Mouse (Mus musculus) forebrain, postnatal 0 days (tissue): Measurements from ENCODE around the gene Btbd9. TPM values are rescaled to one million over a fixed set of nuclear protein-coding genes. Genes with fewer than 3 reads are reported as not detected.

Experiments used
- ATAC-seq: fragments of 200-750 bp; cut with Nextera tagmentation; 2 replicates; pipeline ENCODE4 v1.8.0; 2017; ENCODE audit warnings: mild to moderate bottlenecking, moderate library complexity
- DNase-seq: peaks from one replicate; pipeline ENCODE4 v3.0.0-alpha.2; 2015
- H3K27ac ChIP-seq: fragments of 300-500 bp; sonication (generic); 2 replicates; pipeline ENCODE4 v1.5.1; 2014; ENCODE audit warnings: low read depth, mild to moderate bottlenecking, antibody characterized with exemption, low read length, moderate library complexity, mixed read lengths
- H3K27me3 ChIP-seq: fragments of 300-500 bp; sonication (generic); 2 replicates; pipeline ENCODE4 v1.6.1; 2014; ENCODE audit warnings: mild to moderate bottlenecking, low read length, mixed read lengths; ENCODE audit not compliant: insufficient read depth
- H3K36me3 ChIP-seq: fragments of 300-500 bp; sonication (generic); 2 replicates; pipeline ENCODE4 v1.6.1; 2014; ENCODE audit warnings: mild to moderate bottlenecking, moderate library complexity; ENCODE audit not compliant: insufficient read depth
- H3K4me1 ChIP-seq: fragments of 300-500 bp; sonication (generic); 2 replicates; pipeline ENCODE4 v1.6.1; 2014; ENCODE audit warnings: antibody characterized with exemption; ENCODE audit not compliant: insufficient read depth
- H3K4me2 ChIP-seq: fragments of 300-500 bp; sonication (generic); 2 replicates; pipeline ENCODE4 v1.6.1; 2014; ENCODE audit warnings: low read depth, mild to moderate bottlenecking, moderate library complexity
- H3K4me3 ChIP-seq: fragments of 300-500 bp; sonication (generic); 2 replicates; pipeline ENCODE4 v1.5.1; 2014; ENCODE audit warnings: low read depth, low read length, mixed read lengths
- H3K9ac ChIP-seq: fragments of 300-500 bp; sonication (generic); 2 replicates; pipeline ENCODE4 v1.6.1; 2014; ENCODE audit warnings: mild to moderate bottlenecking
- H3K9me3 ChIP-seq: fragments of 300-500 bp; sonication (generic); 2 replicates; pipeline ENCODE4 v1.6.1; 2016; ENCODE audit warnings: low read length
- CTCF ChIP-seq: sonication (generic); IDR thresholded peaks from 2 replicates; pipeline ENCODE4 v1.5.1; 2016; ENCODE audit warnings: antibody characterized with exemption, control low read depth, low read depth
- WGBS: fragments of 180-500 bp; shearing (Covaris S2); extraction: QIAGEN DNeasy Blood & Tissue Kit; methylation state at CpG from one replicate; pipeline ENCODE4 v1.1.7; 2014; 5-methylcytosine and 5-hydroxymethylcytosine counted together
- polyA plus RNA-seq: library from polyadenylated mRNA; unstranded; fragments of >200 nt; fragmentation: Nextera tagmentation; extraction: Ambion mirVana; gene quantifications from 2 replicates; pipeline ENCODE4 v1.2.1, GENCODE M21; 2015
- total RNA-seq: library from RNA; depleted of rRNA; stranded (reverse); fragments of >200 nt; gene quantifications from 2 replicates; pipeline ENCODE4 v1.2.3, GENCODE M21; 2014

The Btbd9 gene
- total and polyA plus RNA-seq, 2 experiments from 2014 or later = 63.6 to 149 TPM

GRCm38 (mm10) chr17:30383649-30384048 lies 192.6 kb downstream of the Btbd9 start:
- Histone ChIP-seq H3K4me3 (no peak overlapping the region), H3K36me3 (no peaks in the 10 kb centered on the region), H3K9ac (no peak overlapping the region), H3K4me2 (no peak overlapping the region), H3K27me3 (no peaks in the 10 kb centered on the region), H3K4me1 (peaks cover 7% of the 10 kb centered on the region), H3K9me3 (no peaks in the 10 kb centered on the region), H3K27ac (no peak overlapping the region)
- TF ChIP-seq CTCF = no peak
- DNase-seq (no peak), ATAC-seq (no peak)
- 87% methylated on average over 6 of the region's 6 CpGs for WGBS

DNA sequence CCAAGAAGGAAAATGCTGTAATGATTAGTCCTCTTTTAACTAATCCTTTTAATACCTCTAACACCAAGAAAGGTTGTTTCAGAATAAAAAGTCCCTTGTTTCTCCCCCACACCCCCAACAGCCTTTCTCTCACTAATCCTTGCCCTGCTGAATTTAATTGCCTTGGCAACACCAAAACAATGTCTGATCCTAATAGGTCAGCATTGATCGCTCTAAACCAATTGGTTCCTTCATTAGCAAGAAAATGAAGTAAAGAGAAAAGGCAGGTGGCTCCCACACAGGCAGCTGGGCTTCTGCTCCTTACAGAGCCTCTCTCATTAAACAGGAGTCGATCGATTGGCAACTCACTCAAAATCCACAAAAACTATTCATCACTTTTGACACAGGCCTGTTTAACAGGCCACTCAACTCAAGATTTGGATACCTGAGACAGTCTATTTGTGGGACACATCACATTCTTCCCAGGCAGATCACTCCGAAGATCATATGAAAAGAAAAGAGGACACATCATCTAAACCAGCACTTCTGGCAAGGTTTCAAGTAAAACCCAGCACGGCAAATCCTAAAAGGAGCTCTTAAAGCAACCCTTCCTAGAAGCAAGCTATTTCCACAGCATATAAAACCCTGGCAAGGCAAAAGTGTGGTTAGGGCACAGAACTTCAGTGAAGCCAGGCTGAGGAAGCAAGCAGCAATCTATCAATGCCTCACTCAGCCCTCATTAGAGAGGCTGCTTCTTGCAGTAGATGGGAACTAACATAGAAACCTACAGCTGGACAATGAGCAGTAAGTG lies 197.9 kb downstream of the Btbd9 start:
- ATAC-seq (no peak; the same call in 1 of the 2 replicates), DNase-seq (no peak)
- H3K4me3 ChIP-seq = no peak overlapping the region
- 9% methylated on average over 5 of the region's 5 CpGs for WGBS
- no peak overlapping the region for H3K27ac ChIP-seq
- H3K9ac ChIP-seq = no peak overlapping the region
- no peaks in the 10 kb centered on the region for H3K36me3 ChIP-seq
- no peaks in the 10 kb centered on the region for H3K27me3 ChIP-seq
- no peaks in the 10 kb centered on the region for H3K4me1 ChIP-seq
- no peak for TF ChIP-seq CTCF
- H3K9me3 ChIP-seq = no peaks in the 10 kb centered on the region
- H3K4me2 ChIP-seq = no peak overlapping the region

DNA sequence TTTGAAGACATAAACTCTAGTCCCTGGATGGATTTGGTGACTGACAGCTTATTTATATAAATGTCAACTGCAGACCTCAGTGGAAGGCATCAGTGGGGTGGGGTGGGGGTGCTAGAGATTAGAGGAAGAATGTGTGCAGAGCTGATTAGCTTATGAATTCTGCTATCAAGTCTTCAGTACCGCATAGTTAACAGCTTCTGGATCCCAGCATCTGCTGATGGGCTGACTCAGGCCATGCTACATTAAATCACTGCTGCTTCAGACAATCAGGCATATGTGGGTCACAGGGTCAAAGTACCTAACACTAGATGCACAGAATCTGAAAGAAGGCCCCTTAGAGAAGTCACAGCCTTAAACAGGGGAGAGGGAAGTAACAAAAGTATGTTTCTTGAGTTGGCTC lies 198.5 kb downstream of the Btbd9 start:
- Histone ChIP-seq H3K9me3 (no peaks in the 10 kb centered on the region), H3K4me1 (no peaks in the 10 kb centered on the region), H3K4me3 (no peak overlapping the region), H3K4me2 (no peak overlapping the region), H3K36me3 (no peaks in the 10 kb centered on the region), H3K27ac (no peak overlapping the region), H3K27me3 (no peaks in the 10 kb centered on the region), H3K9ac (no peak overlapping the region)
- no peak for DNase-seq
- ATAC-seq = no peak
- no peak for TF ChIP-seq CTCF
- WGBS = 7% methylated on average over 1 of the region's 1 CpGs

GRCm38 (mm10) chr17:30375107-30375506 lies 201.2 kb downstream of the Btbd9 start:
- Histone ChIP-seq H3K27ac (no peak overlapping the region), H3K27me3 (no peaks in the 10 kb centered on the region), H3K4me3 (no peak overlapping the region), H3K9me3 (no peaks in the 10 kb centered on the region), H3K4me2 (no peak overlapping the region), H3K4me1 (no peaks in the 10 kb centered on the region), H3K9ac (no peak overlapping the region), H3K36me3 (no peaks in the 10 kb centered on the region)
- WGBS = 89% methylated on average over 1 of the region's 1 CpGs
- TF ChIP-seq CTCF = no peak
- DNase-seq (no peak), ATAC-seq (no peak)

GRCm38 (mm10) chr17:30368559-30368958 lies 207.7 kb downstream of the Btbd9 start:
- no peaks in the 10 kb centered on the region for H3K9me3 ChIP-seq
- no peaks in the 10 kb centered on the region for H3K36me3 ChIP-seq
- DNase-seq = no peak
- H3K27me3 ChIP-seq = no peaks in the 10 kb centered on the region
- H3K4me2 ChIP-seq = no peak overlapping the region
- no peak for TF ChIP-seq CTCF
- 0 out of 2 replicates have a peak, but pooled peaks have one; percentile 23 for ATAC-seq
- H3K9ac ChIP-seq = no peak overlapping the region
- no peak overlapping the region for H3K27ac ChIP-seq
- 13% methylated on average over 2 of the region's 2 CpGs for WGBS
- H3K4me1 ChIP-seq = peaks cover 9% of the 10 kb centered on the region; the same call in 1 of the 2 replicates
- no peak overlapping the region for H3K4me3 ChIP-seq

DNA sequence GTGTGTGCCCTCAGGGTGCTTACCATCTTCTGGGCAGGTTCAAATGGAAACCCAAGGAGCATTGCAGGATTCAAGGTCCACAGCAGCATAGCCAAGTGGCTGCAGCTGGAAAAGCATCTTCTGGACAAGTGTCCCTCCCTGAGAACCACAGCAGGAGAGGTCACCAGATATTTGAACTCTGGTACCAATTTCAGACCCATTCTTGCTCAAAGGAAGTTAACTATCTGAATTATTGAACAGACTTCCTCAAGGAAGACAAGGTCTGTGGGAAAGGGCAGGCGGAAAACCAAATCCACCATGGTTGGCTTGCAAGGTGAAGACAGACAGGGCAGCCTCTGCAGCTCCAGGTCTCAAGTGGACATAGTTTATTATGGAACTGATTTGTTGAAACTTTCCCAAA lies 211.6 kb downstream of the Btbd9 start:
- H3K36me3 ChIP-seq = no peaks in the 10 kb centered on the region
- DNase-seq = no peak
- no peak for TF ChIP-seq CTCF
- H3K27me3 ChIP-seq = no peaks in the 10 kb centered on the region
- no peak overlapping the region for H3K27ac ChIP-seq
- ATAC-seq = no peak
- WGBS = 100% methylated on average over 1 of the region's 1 CpGs
- peaks cover 9% of the 10 kb centered on the region; the same call in 1 of the 2 replicates for H3K4me1 ChIP-seq
- H3K4me3 ChIP-seq = no peak overlapping the region
- no peak overlapping the region for H3K4me2 ChIP-seq
- H3K9me3 ChIP-seq = no peaks in the 10 kb centered on the region
- H3K9ac ChIP-seq = no peak overlapping the region

GRCm38 (mm10) chr17:30363365-30363764 lies 212.9 kb downstream of the Btbd9 start:
- 0 out of 2 replicates have a peak, but pooled peaks cover 3% of the 10 kb centered on the region for H3K4me1 ChIP-seq
- H3K27me3 ChIP-seq = no peaks in the 10 kb centered on the region
- H3K27ac ChIP-seq = no peak overlapping the region
- DNase-seq (no peak), ATAC-seq (no peak)
- WGBS = 75% methylated on average over 5 of the region's 5 CpGs
- TF ChIP-seq CTCF = no peak
- no peaks in the 10 kb centered on the region for H3K9me3 ChIP-seq
- H3K4me3 ChIP-seq = no peak overlapping the region
- no peak overlapping the region for H3K4me2 ChIP-seq
- no peaks in the 10 kb centered on the region for H3K36me3 ChIP-seq
- H3K9ac ChIP-seq = no peak overlapping the region
